Mouse (Mus musculus) kidney, adult 9 months (tissue): ENCODE results near the gene Nedd8.

Source experiments
- DNase-seq: peaks from one replicate; pipeline ENCODE4 v3.0.0; 2022

Gene Nedd8

GRCm38 (mm10) chr14:55613346-55613745, 58.6 kb downstream of the Nedd8 start:
- peak; percentile 68 for DNase-seq
